Mouse (Mus musculus) liver, adult 2 months (tissue): ENCODE data around the gene L3mbtl4. TPM values are rescaled to one million over a fixed set of nuclear protein-coding genes. Genes with fewer than 3 reads are reported as not detected.

Experiments
- DNase-seq: peaks from one replicate; pipeline ENCODE4 v3.0.0-alpha.2; 2011; ENCODE audit warnings: low read depth, low spot score; ENCODE audit errors: extremely low read depth
- H3K27ac ChIP-seq: fragments of 200-500 bp; replicated peaks from 2 replicates; pipeline ENCODE4 v1.5.1; 2012; ENCODE audit warnings: low read depth, mild to moderate bottlenecking, control low read depth, inconsistent platforms, low read length; ENCODE audit not compliant: insufficient read depth
- H3K27me3 ChIP-seq: fragments of 200-500 bp; 2 replicates; pipeline ENCODE4 v1.6.1; 2012; ENCODE audit warnings: mild to moderate bottlenecking, moderate library complexity, low read length, inconsistent platforms; ENCODE audit not compliant: control insufficient read depth, insufficient read depth
- H3K36me3 ChIP-seq: fragments of 200-500 bp; 2 replicates; pipeline ENCODE4 v1.6.1; 2012; ENCODE audit warnings: low read length, inconsistent platforms; ENCODE audit not compliant: control insufficient read depth, insufficient read depth
- H3K4me1 ChIP-seq: fragments of 200-500 bp; 2 replicates; pipeline ENCODE4 v1.6.1; 2011; ENCODE audit warnings: low read length; ENCODE audit not compliant: control insufficient read depth, insufficient read depth
- H3K4me3 ChIP-seq: fragments of 200-500 bp; 2 replicates; pipeline ENCODE4 v1.5.1; 2011; ENCODE audit warnings: low read depth, mild to moderate bottlenecking, control low read depth, low read length, moderate library complexity; ENCODE audit not compliant: insufficient read depth
- H3K79me2 ChIP-seq: fragments of 200-500 bp; 2 replicates; pipeline ENCODE4 v1.6.1; 2012; ENCODE audit warnings: inconsistent platforms, mild to moderate bottlenecking, low read length, moderate library complexity; ENCODE audit not compliant: control insufficient read depth, insufficient read depth
- H3K9ac ChIP-seq: fragments of 200-500 bp; 2 replicates; pipeline ENCODE4 v1.6.1; 2012; ENCODE audit warnings: low read depth, mild to moderate bottlenecking, control low read depth, inconsistent platforms, low read length
- CTCF ChIP-seq: fragments of 200-500 bp; IDR thresholded peaks from 2 replicates; pipeline ENCODE4 v1.5.1; 2011; ENCODE audit warnings: low read depth, low read length, control low read depth
- POLR2A ChIP-seq: fragments of 200-500 bp; IDR thresholded peaks from 2 replicates; pipeline ENCODE4 v1.6.1; 2011; ENCODE audit warnings: low read length, control low read depth; ENCODE audit not compliant: insufficient read depth; ENCODE audit errors: extremely low read depth
- WGBS: fragments of 180-500 bp; shearing (Covaris S2); methylation state at CpG from one replicate; pipeline ENCODE4 v1.1.7; 2018; 5-methylcytosine and 5-hydroxymethylcytosine counted together
- polyA plus RNA-seq: library from polyadenylated mRNA; depleted of rRNA; stranded (reverse); fragments of >200 nt; gene quantifications from 2 replicates; pipeline ENCODE4 v1.2.3, GENCODE M21; 2012
- total RNA-seq: library from RNA; depleted of rRNA; stranded (reverse); fragments of >200 nt; gene quantifications from 2 replicates; pipeline ENCODE4 v1.2.3, GENCODE M21; 2014

Gene L3mbtl4
- total and polyA plus RNA-seq, 2 experiments, result not detected

- TF ChIP-seq CTCF (no peak), POLR2A (no peak)
- 85% methylated on average over 1 of the region's 1 CpGs for WGBS
- Histone ChIP-seq H3K36me3 (no peaks in the 10 kb centered on the region), H3K4me1 (no peaks in the 10 kb centered on the region), H3K27me3 (no peaks in the 10 kb centered on the region), H3K79me2 (no peaks in the 10 kb centered on the region), H3K4me3 (no peak overlapping the region), H3K9ac (no peak overlapping the region), H3K27ac (no peak overlapping the region)
- no peak for DNase-seq
Observed at GRCm38 (mm10) chr17:68759978-68760377, 486.4 kb downstream of the L3mbtl4 start.

DNA sequence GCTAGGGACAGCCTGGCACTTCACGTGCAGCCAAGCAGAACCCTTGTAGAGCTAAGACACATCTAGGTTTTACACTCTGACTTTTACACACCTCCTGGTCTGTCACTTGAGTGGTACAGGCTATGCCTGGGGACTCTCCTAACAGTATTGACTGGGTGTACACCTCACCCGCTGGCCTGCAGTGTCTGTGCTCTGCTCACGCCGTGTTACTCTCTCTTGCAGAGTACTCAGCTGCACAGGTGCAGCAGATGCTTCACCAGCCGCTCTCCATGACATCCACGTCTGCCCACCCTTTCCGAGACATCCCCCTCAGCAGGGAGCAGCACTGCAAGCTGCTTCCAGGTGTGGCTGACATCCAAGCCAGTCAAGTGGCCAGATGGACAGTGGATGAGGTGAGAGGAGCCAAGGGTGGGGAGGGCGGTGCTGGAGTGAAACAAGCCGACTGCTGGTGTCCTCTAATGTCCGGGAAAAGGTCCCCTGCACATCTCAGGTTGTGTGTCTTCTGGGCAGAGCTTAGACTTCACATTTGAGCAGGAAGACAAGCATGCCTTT lies 490.8 kb downstream of the L3mbtl4 start:
- no peaks in the 10 kb centered on the region for H3K36me3 ChIP-seq
- DNase-seq, result no peak
- no peaks in the 10 kb centered on the region for H3K27me3 ChIP-seq
- no peak overlapping the region for H3K9ac ChIP-seq
- no peaks in the 10 kb centered on the region for H3K4me1 ChIP-seq
- no peak overlapping the region for H3K4me3 ChIP-seq
- H3K79me2 ChIP-seq, result no peaks in the 10 kb centered on the region
- 80% methylated on average over 10 of the region's 10 CpGs for WGBS
- TF ChIP-seq POLR2A (no peak), CTCF (no peak)
- no peak overlapping the region for H3K27ac ChIP-seq

GRCm38 (mm10) chr17:68769561-68769960 lies 496.0 kb downstream of the L3mbtl4 start:
- no peak overlapping the region for H3K9ac ChIP-seq
- no peaks in the 10 kb centered on the region for H3K36me3 ChIP-seq
- no peaks in the 10 kb centered on the region for H3K79me2 ChIP-seq
- H3K4me3 ChIP-seq, result no peak overlapping the region
- DNase-seq, result no peak
- no peaks in the 10 kb centered on the region for H3K27me3 ChIP-seq
- TF ChIP-seq POLR2A, result no peak
- no peak for TF ChIP-seq CTCF
- H3K4me1 ChIP-seq, result no peaks in the 10 kb centered on the region
- H3K27ac ChIP-seq, result no peak overlapping the region
- WGBS, result 80% methylated on average over 4 of the region's 4 CpGs

- Histone ChIP-seq H3K27ac (no peak overlapping the region), H3K27me3 (no peaks in the 10 kb centered on the region), H3K4me1 (no peaks in the 10 kb centered on the region), H3K36me3 (no peaks in the 10 kb centered on the region), H3K9ac (no peak overlapping the region), H3K4me3 (no peak overlapping the region), H3K79me2 (no peaks in the 10 kb centered on the region)
- no peak for TF ChIP-seq CTCF
- no peak for TF ChIP-seq POLR2A
- no peak for DNase-seq
- WGBS, result 62% methylated on average over 7 of the region's 7 CpGs
Observed at GRCm38 (mm10) chr17:68771046-68771750, 497.6 kb downstream of the L3mbtl4 start.

- Histone ChIP-seq H3K9ac (no peak overlapping the region), H3K27ac (no peak overlapping the region), H3K4me3 (no peak overlapping the region), H3K79me2 (no peaks in the 10 kb centered on the region), H3K36me3 (no peaks in the 10 kb centered on the region), H3K27me3 (no peaks in the 10 kb centered on the region), H3K4me1 (no peaks in the 10 kb centered on the region)
- DNase-seq, result no peak
- TF ChIP-seq POLR2A, result no peak
- TF ChIP-seq CTCF, result no peak
- 80% methylated on average over 4 of the region's 4 CpGs for WGBS
Observed at GRCm38 (mm10) chr17:68793741-68794140, 520.1 kb downstream of the L3mbtl4 start.

DNA sequence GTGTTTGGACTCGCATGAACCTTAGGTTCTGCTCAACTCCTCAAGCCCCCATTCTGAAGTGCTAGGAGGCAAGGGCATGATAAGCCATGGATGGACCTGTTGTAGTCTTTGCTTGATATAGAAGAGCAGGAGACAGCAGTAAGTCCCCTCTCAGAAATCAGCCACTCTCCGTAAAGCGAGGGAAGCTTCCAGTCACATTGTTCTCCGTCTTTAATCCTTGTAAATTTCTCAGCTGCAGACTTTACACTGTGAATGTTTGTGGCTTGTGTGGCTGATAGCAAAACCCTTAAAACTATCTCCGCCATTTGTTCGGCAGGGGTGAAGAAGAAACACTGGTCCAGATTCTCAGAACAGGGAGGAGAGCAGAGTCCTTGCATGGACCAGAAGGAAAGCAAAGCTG lies 552.7 kb downstream of the L3mbtl4 start, which contains the start of gene Tmem200c:
Gene Tmem200c (plus strand): TSS at position 301 of the 400 bp plus-strand sequence.
- H3K4me1 ChIP-seq, result no peaks in the 10 kb centered on the region
- no peak within 1 kb of the TSS for H3K9ac ChIP-seq
- no peak within 1 kb of the TSS for H3K27ac ChIP-seq
- no peaks in the 10 kb centered on the region for H3K79me2 ChIP-seq
- TF ChIP-seq CTCF (no peak), POLR2A (no peak)
- H3K27me3 ChIP-seq, result no peaks in the 10 kb centered on the region
- no peak for DNase-seq
- H3K36me3 ChIP-seq, result no peaks in the 10 kb centered on the region
- 78% methylated on average over 6 of the region's 6 CpGs for WGBS
- H3K4me3 ChIP-seq, result no peak within 1 kb of the TSS
